Mouse (Mus musculus) monocyte, adult 2 months (primary cell): Measurements from ENCODE around the gene Marc1.

Experiments
- DNase-seq, 2 experiments: peaks; one replicate each; pipeline ENCODE4 v3.0.0; 2022; ENCODE audit warnings: low spot score in 2 of 2, low read depth in 1 of 2

Marc1 gene

GRCm38 (mm10) chr1:184810780-184811575, at the start of gene Marc1:
Gene Marc1, minus strand, starts transcription at chr1:184811313.
- no peak for DNase-seq

GRCm38 (mm10) chr1:184860276-184860675, 49.2 kb upstream of the Marc1 start:
- no peak for DNase-seq

GRCm38 (mm10) chr1:184858253-184858652, 47.1 kb upstream of the Marc1 start:
- DNase-seq = no peak

GRCm38 (mm10) chr1:184857216-184857615, 46.1 kb upstream of the Marc1 start:
- no peak for DNase-seq

- no peak for DNase-seq
Observed at GRCm38 (mm10) chr1:184853922-184854321, 42.8 kb upstream of the Marc1 start.

GRCm38 (mm10) chr1:184853339-184853738, 42.2 kb upstream of the Marc1 start:
- DNase-seq = peak; percentile 35 to 47

GRCm38 (mm10) chr1:184851741-184852618, 40.9 kb upstream of the Marc1 start:
- DNase-seq = peak; percentile 35 to 56

GRCm38 (mm10) chr1:184851166-184851565, 40.1 kb upstream of the Marc1 start:
- DNase-seq = no peak

GRCm38 (mm10) chr1:184846973-184847372, 35.9 kb upstream of the Marc1 start:
- no peak for DNase-seq

- no peak for DNase-seq
Observed at GRCm38 (mm10) chr1:184846092-184846750, 35.1 kb upstream of the Marc1 start, which contains the start of gene Marc2. Gene Marc2, minus strand, starts transcription at chr1:184846451.

GRCm38 (mm10) chr1:184845111-184846071, 34.3 kb upstream of the Marc1 start:
- peak; percentile 49 to 83 for DNase-seq

- no peak for DNase-seq
Observed at GRCm38 (mm10) chr1:184844326-184845066, 33.4 kb upstream of the Marc1 start.

GRCm38 (mm10) chr1:184837649-184838048, 26.5 kb upstream of the Marc1 start:
- no peak for DNase-seq

- DNase-seq = no peak
Observed at GRCm38 (mm10) chr1:184836350-184836749, 25.2 kb upstream of the Marc1 start.

GRCm38 (mm10) chr1:184833499-184833898, 22.4 kb upstream of the Marc1 start:
- DNase-seq = no peak

- DNase-seq = no peak
Observed at GRCm38 (mm10) chr1:184832211-184832610, 21.1 kb upstream of the Marc1 start.

- DNase-seq = no peak
Observed at GRCm38 (mm10) chr1:184829897-184830296, 18.8 kb upstream of the Marc1 start.

- DNase-seq = no peak
Observed at GRCm38 (mm10) chr1:184827175-184827701, 16.1 kb upstream of the Marc1 start.

- no peak for DNase-seq
Observed at GRCm38 (mm10) chr1:184825093-184825492, 14.0 kb upstream of the Marc1 start.
